Mouse (Mus musculus): ENCODE measurements around the gene Snx11. TPM values are rescaled to one million over a fixed set of nuclear protein-coding genes. Genes with fewer than 3 reads are reported as not detected.

Gene Snx11
- polyA plus RNA-seq (2015; fragmentation: Nextera tagmentation; extraction: Ambion mirVana) = 7.0 and 7.5 TPM in 2 replicates

DNA sequence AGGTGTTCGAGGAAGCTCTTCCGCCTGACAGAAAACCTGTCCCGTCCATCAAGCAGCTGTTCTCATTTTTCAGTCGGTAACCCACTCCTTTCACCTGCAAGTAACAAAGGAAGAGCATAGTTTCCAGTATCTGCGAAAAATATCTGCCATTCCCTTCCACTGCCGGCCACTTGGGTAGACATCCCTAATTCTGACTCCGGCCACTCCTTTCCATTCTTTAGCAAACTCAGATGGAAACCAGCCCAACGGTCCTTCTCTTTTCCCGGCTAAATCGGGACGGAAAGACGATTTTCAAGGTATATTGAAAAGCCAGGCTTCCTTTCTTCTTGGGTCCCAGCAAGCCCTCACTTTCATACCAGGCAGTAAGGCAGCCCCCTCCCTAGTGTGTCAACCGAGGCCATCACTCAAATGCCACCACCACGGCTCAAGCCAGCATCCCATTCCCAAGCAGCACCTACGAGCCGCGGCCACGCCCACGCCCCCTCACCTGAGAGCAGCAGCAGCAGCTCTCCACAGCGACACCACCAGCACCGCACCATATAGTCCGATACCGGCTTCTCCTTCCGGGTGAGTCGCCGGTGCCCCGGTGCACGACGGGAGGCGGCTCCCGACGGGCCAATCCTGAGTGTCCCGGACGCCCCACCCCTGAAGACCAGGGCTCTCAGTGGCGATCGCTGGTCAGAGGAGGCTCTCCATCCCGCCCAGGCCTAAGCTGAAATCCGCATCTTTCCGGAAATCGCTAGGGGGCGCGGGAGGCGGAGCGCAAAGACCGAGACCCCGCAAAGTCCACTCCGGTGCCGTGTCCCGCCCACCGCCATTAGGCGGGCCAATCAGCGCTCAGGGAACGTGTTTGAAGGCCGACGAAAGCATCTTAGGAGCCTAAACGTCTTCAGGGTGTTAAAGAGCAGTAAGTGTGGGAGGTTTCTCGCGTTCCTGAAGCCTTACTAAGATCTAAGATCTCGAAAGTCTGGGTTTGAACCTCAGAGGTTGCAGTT lies at the start of gene Snx11:
Gene Snx11, minus strand, starts transcription at position 592 of the 995 bp plus-strand sequence.
- Histone ChIP-seq H3K4me1 (ENCODE audit: insufficient read depth) (peaks cover 15% of the 10 kb centered on the region), H3K27ac (ENCODE audit: low read depth) (peak within 1 kb of the TSS; percentile 36), H3K36me3 (replicated peaks; ENCODE audit: insufficient read depth, low read length) (peaks cover 9% of the 10 kb centered on the region), H3K9ac (replicated peaks) (peak within 1 kb of the TSS; percentile 64), H3K4me3 (ENCODE audit: low read depth, low read length) (peak within 1 kb of the TSS; percentile 73), H3K9me3 (ENCODE audit: low read length) (no peaks in the 10 kb centered on the region), H3K4me2 (ENCODE audit: low read depth, low read length) (peak within 1 kb of the TSS; percentile 72), H3K27me3 (ENCODE audit: insufficient read depth, low read length) (no peaks in the 10 kb centered on the region)
- peak; percentile 100 for DNase-seq
- peak; percentile 71; the same call in 1 of the 2 replicates for TF ChIP-seq EP300 (IDR thresholded peaks at IDR 0.05; ENCODE audit: low read depth)
- peak; percentile 91 for TF ChIP-seq CTCF (IDR thresholded peaks at IDR 0.05; ENCODE audit: low read depth)
- WGBS (ENCODE audit: insufficient replicate concordance) = 1% methylated on average over 57 of the region's 59 CpGs
- ATAC-seq = peak; percentile 100

DNA sequence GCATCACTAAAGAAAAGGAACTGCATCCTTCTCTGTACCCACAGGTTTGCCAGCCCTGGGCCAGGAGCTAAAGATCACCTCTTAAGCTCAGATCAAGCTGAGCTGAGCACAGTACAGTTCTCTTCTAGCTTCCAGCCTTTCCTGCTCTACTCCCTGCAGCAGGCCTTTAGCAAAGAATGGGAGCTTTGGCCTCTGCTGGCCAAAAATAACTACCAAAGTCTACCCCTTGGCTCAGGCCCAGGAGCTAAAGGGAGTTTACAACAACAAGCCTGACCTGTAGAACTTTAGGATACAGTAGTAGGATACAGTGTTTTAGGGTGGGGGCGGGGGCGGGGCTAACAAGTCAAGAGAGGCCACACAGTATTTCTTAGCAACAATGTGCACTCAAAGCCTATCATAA lies 49.1 kb upstream of the Snx11 start:
- H3K4me1 ChIP-seq (ENCODE audit: insufficient read depth) = peaks cover 61% of the 10 kb centered on the region
- H3K4me2 ChIP-seq (ENCODE audit: low read depth, low read length) = peak overlapping the region; percentile 88
- 96% methylated on average over 2 of the region's 2 CpGs for WGBS (ENCODE audit: insufficient replicate concordance)
- peak overlapping the region; percentile 50; the same call in 1 of the 2 replicates for H3K9ac ChIP-seq (replicated peaks)
- no peak for DNase-seq
- no peaks in the 10 kb centered on the region for H3K27me3 ChIP-seq (ENCODE audit: insufficient read depth, low read length)
- H3K27ac ChIP-seq (ENCODE audit: low read depth) = peak overlapping the region; percentile 58
- peak overlapping the region; percentile 6; the same call in 1 of the 2 replicates for H3K4me3 ChIP-seq (ENCODE audit: low read depth, low read length)
- ATAC-seq = no peak
- no peaks in the 10 kb centered on the region for H3K9me3 ChIP-seq (ENCODE audit: low read length)
- peaks cover 12% of the 10 kb centered on the region for H3K36me3 ChIP-seq (replicated peaks; ENCODE audit: insufficient read depth, low read length)
- TF ChIP-seq EP300 (IDR thresholded peaks at IDR 0.05; ENCODE audit: low read depth) = no peak
- TF ChIP-seq CTCF (IDR thresholded peaks at IDR 0.05; ENCODE audit: low read depth) = no peak

DNA sequence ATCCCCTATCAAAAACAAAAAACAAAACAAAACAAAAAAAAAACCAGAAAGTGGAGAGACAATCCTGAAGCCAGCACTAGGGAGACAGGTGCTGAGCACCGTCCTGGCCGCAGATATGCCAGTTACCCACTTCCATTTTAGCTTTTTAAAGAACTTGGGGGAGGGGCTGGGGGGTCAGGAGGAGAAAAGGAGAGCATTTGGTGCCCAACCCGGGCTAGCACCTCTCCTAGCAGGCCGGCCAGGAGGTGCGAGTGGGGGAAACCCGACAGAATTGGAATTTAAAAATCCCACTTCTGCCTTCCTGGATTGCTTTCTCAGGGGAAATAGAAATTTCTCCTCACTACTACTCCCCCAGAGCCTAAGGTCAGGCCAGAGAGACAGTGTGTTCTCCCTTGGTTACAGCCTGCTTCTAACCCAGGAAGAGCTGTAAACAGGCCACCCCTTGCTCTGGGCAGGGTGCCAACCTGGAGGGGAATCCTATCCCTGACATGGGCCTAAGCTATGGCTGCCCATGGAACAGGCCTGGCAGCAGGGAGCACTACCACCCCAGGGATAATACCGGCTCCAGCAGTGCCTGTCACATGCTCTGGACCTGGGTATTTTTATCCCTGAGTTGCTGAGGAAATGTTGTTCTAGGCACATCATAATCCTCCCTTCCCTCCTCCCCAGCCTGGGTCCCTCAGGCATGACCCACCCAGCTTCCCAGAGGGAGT lies 47.6 kb upstream of the Snx11 start:
- peak overlapping the region; percentile 66 for H3K27ac ChIP-seq (ENCODE audit: low read depth)
- no peaks in the 10 kb centered on the region for H3K27me3 ChIP-seq (ENCODE audit: insufficient read depth, low read length)
- 56% methylated on average over 7 of the region's 7 CpGs for WGBS (ENCODE audit: insufficient replicate concordance)
- DNase-seq (peak; percentile 76), ATAC-seq (no peak)
- H3K9ac ChIP-seq (replicated peaks) = peak overlapping the region; percentile 1; the same call in 1 of the 2 replicates
- peak overlapping the region; percentile 53 for H3K4me3 ChIP-seq (ENCODE audit: low read depth, low read length)
- peak overlapping the region; percentile 88 for H3K4me2 ChIP-seq (ENCODE audit: low read depth, low read length)
- no peaks in the 10 kb centered on the region for H3K9me3 ChIP-seq (ENCODE audit: low read length)
- peaks cover 55% of the 10 kb centered on the region for H3K4me1 ChIP-seq (ENCODE audit: insufficient read depth)
- peaks cover 28% of the 10 kb centered on the region for H3K36me3 ChIP-seq (replicated peaks; ENCODE audit: insufficient read depth, low read length)
- no peak for TF ChIP-seq EP300 (IDR thresholded peaks at IDR 0.05; ENCODE audit: low read depth)
- TF ChIP-seq CTCF (IDR thresholded peaks at IDR 0.05; ENCODE audit: low read depth) = no peak

DNA sequence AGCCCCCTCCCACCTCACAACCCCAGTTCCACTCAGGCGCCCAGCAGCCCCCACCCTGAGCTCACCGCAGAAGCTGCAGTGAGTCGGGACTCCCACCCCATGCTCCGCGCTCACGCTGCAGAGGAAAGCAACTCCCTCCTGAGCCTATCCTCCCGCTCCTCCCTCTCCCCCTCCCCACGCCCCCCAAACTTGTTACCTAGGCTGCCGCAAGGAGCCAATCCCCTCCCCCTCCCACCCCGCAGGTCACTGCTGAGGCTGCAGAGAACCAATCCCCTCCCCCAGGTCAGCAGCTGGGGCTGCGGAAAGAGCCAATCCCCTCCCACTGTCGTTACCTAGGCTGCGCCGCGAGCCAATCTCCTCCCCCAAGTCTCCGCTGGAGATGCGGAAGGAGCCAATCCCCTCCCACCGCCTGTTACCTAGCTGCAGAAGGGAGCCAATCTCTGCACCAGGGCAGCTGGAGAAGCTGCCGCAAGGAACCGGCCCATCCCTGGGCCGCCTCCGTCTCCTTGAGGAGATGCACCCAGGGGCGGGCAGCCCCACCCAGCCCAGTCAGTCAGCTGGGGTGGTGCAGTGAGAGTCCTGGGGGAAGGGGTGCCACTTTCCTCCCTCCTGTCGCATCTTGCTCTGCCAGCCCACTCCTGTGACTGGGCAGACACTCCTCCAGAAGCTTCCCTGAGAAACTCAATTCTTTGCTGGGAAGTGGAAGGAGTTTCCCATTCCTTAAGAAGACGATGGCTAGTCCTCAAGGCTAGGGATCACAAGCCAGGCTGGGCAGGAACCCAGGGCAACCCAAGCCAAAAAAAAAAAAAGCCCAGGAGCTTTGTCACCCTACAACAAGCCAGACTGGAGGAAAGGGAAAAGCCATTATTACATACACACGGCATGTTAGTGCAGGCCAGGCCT lies 46.8 kb upstream of the Snx11 start:
- Histone ChIP-seq H3K9ac (replicated peaks) (peak overlapping the region; percentile 56), H3K36me3 (replicated peaks; ENCODE audit: insufficient read depth, low read length) (peaks cover 36% of the 10 kb centered on the region), H3K27me3 (ENCODE audit: insufficient read depth, low read length) (no peaks in the 10 kb centered on the region), H3K9me3 (ENCODE audit: low read length) (no peaks in the 10 kb centered on the region), H3K4me1 (ENCODE audit: insufficient read depth) (peaks cover 55% of the 10 kb centered on the region), H3K27ac (ENCODE audit: low read depth) (peak overlapping the region; percentile 66), H3K4me3 (ENCODE audit: low read depth, low read length) (peak overlapping the region; percentile 53), H3K4me2 (ENCODE audit: low read depth, low read length) (peak overlapping the region; percentile 88)
- DNase-seq (peak; percentile 89), ATAC-seq (peak; percentile 79)
- TF ChIP-seq EP300 (IDR thresholded peaks at IDR 0.05; ENCODE audit: low read depth) (no peak), CTCF (IDR thresholded peaks at IDR 0.05; ENCODE audit: low read depth) (no peak)
- 4% methylated on average over 23 of the region's 26 CpGs for WGBS (ENCODE audit: insufficient replicate concordance)

DNA sequence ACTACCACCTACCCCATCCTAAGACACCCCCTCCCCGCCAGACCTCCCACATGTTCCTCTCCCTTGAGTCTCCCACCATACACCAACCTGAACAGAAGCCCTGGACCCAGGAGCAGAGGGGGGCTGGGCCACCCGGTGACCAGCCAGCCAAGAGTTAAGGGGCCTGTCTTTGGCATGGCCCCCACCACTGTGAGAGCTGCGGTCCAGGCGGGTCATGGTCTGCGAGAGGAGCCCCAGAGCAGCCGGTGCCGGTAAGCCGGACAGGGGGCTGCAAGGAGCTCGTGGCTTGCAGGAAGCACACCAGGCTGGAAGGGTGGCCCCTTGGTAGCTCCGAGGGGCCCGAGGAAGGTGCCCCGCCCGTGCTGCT lies 46.1 kb upstream of the Snx11 start:
- Histone ChIP-seq H3K27me3 (ENCODE audit: insufficient read depth, low read length) (no peaks in the 10 kb centered on the region), H3K9ac (replicated peaks) (peak overlapping the region; percentile 56), H3K4me3 (ENCODE audit: low read depth, low read length) (peak overlapping the region; percentile 53), H3K4me1 (ENCODE audit: insufficient read depth) (peaks cover 55% of the 10 kb centered on the region), H3K27ac (ENCODE audit: low read depth) (peak overlapping the region; percentile 60), H3K9me3 (ENCODE audit: low read length) (no peaks in the 10 kb centered on the region), H3K36me3 (replicated peaks; ENCODE audit: insufficient read depth, low read length) (peaks cover 43% of the 10 kb centered on the region), H3K4me2 (ENCODE audit: low read depth, low read length) (peak overlapping the region; percentile 88)
- TF ChIP-seq CTCF (IDR thresholded peaks at IDR 0.05; ENCODE audit: low read depth) = no peak
- no peak for TF ChIP-seq EP300 (IDR thresholded peaks at IDR 0.05; ENCODE audit: low read depth)
- no peak for DNase-seq
- ATAC-seq = no peak
- 19% methylated on average over 13 of the region's 13 CpGs for WGBS (ENCODE audit: insufficient replicate concordance)
